Mouse (Mus musculus): ENCODE results near the gene Zfp93. TPM values are rescaled to one million over a fixed set of nuclear protein-coding genes. Genes with fewer than 3 reads are reported as not detected.
"Not testable (repeated sequence)": the region's sequence is repeated elsewhere in the genome, so short reads cannot be mapped to it uniquely, and the experiment has no call there.

Gene Zfp93
- 1 to 10 TPM; 3.6 to 4.4 TPM for total RNA-seq (2021)
- long read RNA-seq, experiment 1, transcript Zfp93-202 (4 exons, 3,508 nt), result major isoform, 5 of 8 reads
- long read RNA-seq, experiment 1, partial matches to known transcripts, result 0 of 8 reads
- long read RNA-seq, experiment 1, other reads (novel, unspliced or antisense), result 3 of 8 reads
- long read RNA-seq, experiment 2, partial matches to known transcripts, result 1 of 8 reads
- long read RNA-seq, experiment 2, other reads (novel, unspliced or antisense), result 3 of 8 reads

- peak; percentile 72 for DNase-seq
Observed at GRCm38 (mm10) chr7:24270288-24270672, at the start of gene Zfp93. Gene Zfp93, plus strand, starts transcription at chr7:24270420.

- DNase-seq, result peak; percentile 44
Observed at GRCm38 (mm10) chr7:24237040-24237791, 33.0 kb upstream of the Zfp93 start, which contains the start of gene Zfp109. Gene Zfp109, minus strand, starts transcription at chr7:24237560.

- DNase-seq, result no peak
Observed at GRCm38 (mm10) chr7:24253779-24254615, 16.2 kb upstream of the Zfp93 start.

- peak; percentile 81 for DNase-seq
Observed at GRCm38 (mm10) chr7:24254633-24255474, 15.4 kb upstream of the Zfp93 start, which contains the start of gene Zfp108. Gene Zfp108, plus strand, starts transcription at chr7:24254794.

- DNase-seq, result no peak
Observed at GRCm38 (mm10) chr7:24259306-24259999, 10.8 kb upstream of the Zfp93 start.

GRCm38 (mm10) chr7:24260000-24260312 is 10.3 kb upstream of the Zfp93 start:
- no peak for DNase-seq

- no peak for DNase-seq
Observed at GRCm38 (mm10) chr7:24268176-24269155, 1.8 kb upstream of the Zfp93 start.

- no peak for DNase-seq
Observed at GRCm38 (mm10) chr7:24269256-24269655, 964 bp upstream of the Zfp93 start.

- DNase-seq, result no peak
Observed at GRCm38 (mm10) chr7:24269667-24270287, 443 bp upstream of the Zfp93 start.

- DNase-seq, result no peak
Observed at GRCm38 (mm10) chr7:24271191-24271590, 971 bp downstream of the Zfp93 start.

- no peak for DNase-seq
Observed at GRCm38 (mm10) chr7:24274456-24274855, 4.2 kb downstream of the Zfp93 start.

- DNase-seq, result not testable (repeated sequence)
Observed at GRCm38 (mm10) chr7:24278771-24279170, 8.6 kb downstream of the Zfp93 start.

GRCm38 (mm10) chr7:24280031-24280857 is 10.0 kb downstream of the Zfp93 start:
- DNase-seq, result no peak

GRCm38 (mm10) chr7:24280858-24281145 is 10.6 kb downstream of the Zfp93 start:
- DNase-seq, result no peak

- no peak for DNase-seq
Observed at GRCm38 (mm10) chr7:24286090-24286489, 15.9 kb downstream of the Zfp93 start.

GRCm38 (mm10) chr7:24286916-24287315 is 16.7 kb downstream of the Zfp93 start:
- DNase-seq, result no peak

- DNase-seq, result no peak
Observed at GRCm38 (mm10) chr7:24287670-24288069, 17.4 kb downstream of the Zfp93 start.

GRCm38 (mm10) chr7:24288512-24288911 is 18.3 kb downstream of the Zfp93 start:
- no peak for DNase-seq

Data from gastrocnemius, postnatal 25 days (tissue).